Mouse (Mus musculus) C3H10T1/2 (cell line): ENCODE data around the gene Gm13941. TPM values are rescaled to one million over a fixed set of nuclear protein-coding genes. Genes with fewer than 3 reads are reported as not detected.

ENCODE experiments used
- polyA plus RNA-seq, 2 experiments: library from polyadenylated mRNA; unstranded; fragments of >200 nt; fragmentation: generic; extraction: Trizol; gene quantifications; one replicate each; pipeline ENCODE4 v1.2.1; 2012; ENCODE audit warnings: missing spikeins in 2 of 2

The Gm13941 gene
- not detected for polyA plus RNA-seq

DNA sequence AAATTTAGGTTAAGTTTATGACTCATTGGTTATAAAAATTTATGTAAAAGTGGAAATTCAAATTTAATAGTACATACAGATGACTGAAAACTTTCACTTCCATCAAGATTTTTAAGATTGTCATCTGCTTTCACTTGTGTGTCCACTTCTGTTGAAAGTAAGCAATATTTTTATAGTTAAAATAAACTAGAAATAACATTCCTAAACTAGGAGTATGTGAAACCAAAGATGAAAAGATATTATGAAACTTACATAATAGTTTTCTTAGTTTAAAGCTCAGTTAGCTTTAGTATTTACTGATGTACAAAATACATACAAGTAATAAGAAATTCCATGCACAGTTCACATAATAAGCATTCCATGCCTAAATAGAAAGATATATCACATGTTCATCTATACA is at the start of gene Gm13941:
Gm13941 (minus strand) TSS at position 101 of the 400 bp plus-strand sequence.

GRCm38 (mm10) chr2:111152836-111153235 is 47.1 kb upstream of the Gm13941 start, which contains the start of gene Gm15130:
Gene Gm15130, minus strand, starts transcription at chr2:111152936.

Other genes with a start within 250 kb of the Gm13941 start
- gene Ano3, start 155.1 kb downstream of the Gm13941 start, polyA plus RNA-seq, result under 1 TPM in 1 of 2 experiments, not detected in 1; 0.02 TPM
- gene Gm15130, start 47.0 kb upstream of the Gm13941 start, polyA plus RNA-seq, result not detected
- gene 4930430A15Rik, start 123.6 kb upstream of the Gm13941 start, polyA plus RNA-seq, result not detected
- not detected for gene Olfr1275, start 129.3 kb upstream of the Gm13941 start, polyA plus RNA-seq
- gene Olfr1276, start 148.5 kb upstream of the Gm13941 start, polyA plus RNA-seq, result not detected
- not detected for gene Olfr1277, start 168.1 kb upstream of the Gm13941 start, polyA plus RNA-seq
- gene Olfr1278, start 184.2 kb upstream of the Gm13941 start, polyA plus RNA-seq, result not detected
- gene Olfr1279, start 194.7 kb upstream of the Gm13941 start, polyA plus RNA-seq, result not detected
- not detected for gene Olfr1280, start 208.0 kb upstream of the Gm13941 start, polyA plus RNA-seq
- not detected for gene Olfr1281, start 220.5 kb upstream of the Gm13941 start, polyA plus RNA-seq
- gene Olfr1282, start 230.1 kb upstream of the Gm13941 start, polyA plus RNA-seq, result not detected